Mouse (Mus musculus) MEL (cell line): ENCODE results near the gene Kpnb1. TPM values are rescaled to one million over a fixed set of nuclear protein-coding genes. Genes with fewer than 3 reads are reported as not detected.
A peak's percentile ranks its signal among the peaks of the same experiment; 100 is the strongest.

Experiments
- DNase-seq: peaks from one replicate; pipeline ENCODE4 v3.0.0; 2011; ENCODE audit warnings: low read depth, low spot score
- H3K27ac ChIP-seq: 2 replicates; pipeline ENCODE4 v1.5.1; 2012; ENCODE audit warnings: low read depth, mild to moderate bottlenecking, control low read depth, low read length, moderate library complexity; ENCODE audit not compliant: control insufficient read depth
- H3K27me3 ChIP-seq, 2 experiments: fragments of 150-350 bp in 1 of 2; sonication (generic) in 1 of 2; 2 replicates each; pipeline ENCODE4 v1.6.1; 2012; ENCODE audit warnings: low read length in 2 of 2, mild to moderate bottlenecking in 2 of 2, improper control_type of control experiment in 1 of 2, moderate library complexity in 1 of 2; ENCODE audit not compliant: insufficient read depth in 2 of 2, control insufficient read depth in 1 of 2
- H3K36me3 ChIP-seq, 2 experiments: 2 replicates each; pipeline ENCODE4 v1.6.1; 2012 to 2014; ENCODE audit warnings: low read length in 2 of 2, improper control_type of control experiment in 1 of 2, inconsistent platforms in 1 of 2, mild to moderate bottlenecking in 1 of 2; ENCODE audit not compliant: insufficient read depth in 2 of 2, control insufficient read depth in 1 of 2
- H3K4me1 ChIP-seq, 2 experiments: fragments of 150-350 bp in 1 of 2; sonication (generic) in 1 of 2; 2 replicates each; pipeline ENCODE4 v1.6.1; 2012; ENCODE audit warnings: low read length in 2 of 2, improper control_type of control experiment in 1 of 2, mild to moderate bottlenecking in 1 of 2; ENCODE audit not compliant: insufficient read depth in 2 of 2, control insufficient read depth in 1 of 2
- H3K4me3 ChIP-seq, 2 experiments: fragments of 150-350 bp in 1 of 2; sonication (generic) in 1 of 2; 2 replicates each; pipeline ENCODE4 v1.5.1; 2012; ENCODE audit warnings: low read depth in 2 of 2, low read length in 2 of 2, mild to moderate bottlenecking in 2 of 2, moderate library complexity in 2 of 2, control low read depth in 1 of 2, improper control_type of control experiment in 1 of 2; ENCODE audit not compliant: control insufficient read depth in 1 of 2, insufficient read depth in 1 of 2
- H3K79me2 ChIP-seq: 2 replicates; pipeline ENCODE4 v1.6.1; 2012; ENCODE audit warnings: mild to moderate bottlenecking, low read length, moderate library complexity; ENCODE audit not compliant: control insufficient read depth, poor library complexity, insufficient read depth
- H3K9ac ChIP-seq: 2 replicates; pipeline ENCODE4 v1.6.1; 2012; ENCODE audit warnings: low read depth, mild to moderate bottlenecking, control low read depth, low read length, moderate library complexity; ENCODE audit not compliant: control insufficient read depth, poor library complexity, severe bottlenecking
- H3K9me3 ChIP-seq: fragments of 150-350 bp; sonication (generic); replicated peaks from 2 replicates; pipeline ENCODE4 v1.6.1; 2012; ENCODE audit warnings: mild to moderate bottlenecking, low read length, improper control_type of control experiment, moderate library complexity; ENCODE audit not compliant: insufficient read depth
- ELF1 ChIP-seq: IDR thresholded peaks from 2 replicates; pipeline ENCODE4 v1.6.1; 2014; ENCODE audit warnings: low read depth, mild to moderate bottlenecking, inconsistent platforms, low read length, improper control_type of control experiment, moderate library complexity
- JUND ChIP-seq: IDR thresholded peaks from 2 replicates; pipeline ENCODE4 v1.6.1; 2011; ENCODE audit warnings: low read depth, mild to moderate bottlenecking, improper control_type of control experiment, low read length
- KAT2A ChIP-seq: conservative IDR thresholded peaks from 2 replicates; pipeline ENCODE4 v1.6.1; 2012; ENCODE audit warnings: low read depth, low read length, improper control_type of control experiment, inconsistent platforms
- MAFK ChIP-seq: IDR thresholded peaks from 2 replicates; pipeline ENCODE4 v1.6.1; 2011; ENCODE audit warnings: low read depth, mild to moderate bottlenecking, low read length, improper control_type of control experiment, borderline replicate concordance
- MAZ ChIP-seq: IDR thresholded peaks from 2 replicates; pipeline ENCODE4 v1.6.1; 2012; ENCODE audit warnings: low read depth, mild to moderate bottlenecking, inconsistent platforms, low read length, improper control_type of control experiment
- NRF1 ChIP-seq: IDR thresholded peaks from 2 replicates; pipeline ENCODE4 v1.6.1; 2014; ENCODE audit warnings: low read depth, mild to moderate bottlenecking, inconsistent platforms, low read length, improper control_type of control experiment, moderate library complexity; ENCODE audit not compliant: poor library complexity, insufficient read depth, severe bottlenecking
- POLR2A ChIP-seq, 2 experiments: IDR thresholded peaks; 2 replicates each; pipeline ENCODE4 v1.6.1; 2011 to 2012; ENCODE audit warnings: low read length in 2 of 2, mild to moderate bottlenecking in 2 of 2, control low read depth in 1 of 2, improper control_type of control experiment in 1 of 2, low read depth in 1 of 2, moderate library complexity in 1 of 2; ENCODE audit not compliant: control insufficient read depth in 1 of 2, insufficient read depth in 1 of 2, poor library complexity in 1 of 2
- RCOR1 ChIP-seq: IDR thresholded peaks from 2 replicates; pipeline ENCODE4 v1.6.1; 2012; ENCODE audit warnings: low read depth, mild to moderate bottlenecking, inconsistent platforms, low read length, improper control_type of control experiment
- SIN3A ChIP-seq: IDR thresholded peaks from 2 replicates; pipeline ENCODE4 v1.6.1; 2012; ENCODE audit warnings: low read length, improper control_type of control experiment, inconsistent platforms
- TAL1 ChIP-seq: IDR thresholded peaks from 2 replicates; pipeline ENCODE4 v1.6.1; 2012; ENCODE audit warnings: mild to moderate bottlenecking, inconsistent platforms, low read length, moderate library complexity, mixed read lengths
- TBP ChIP-seq: IDR thresholded peaks from 2 replicates; pipeline ENCODE4 v1.8.0; 2011; ENCODE audit warnings: low read depth, low read length, improper control_type of control experiment
- USF2 ChIP-seq, 2 experiments: IDR thresholded peaks; 2 replicates each; pipeline ENCODE4 v1.6.1; 2011 to 2012; ENCODE audit warnings: improper control_type of control experiment in 2 of 2, low read length in 2 of 2, borderline replicate concordance in 1 of 2, inconsistent platforms in 1 of 2, low read depth in 1 of 2, mild to moderate bottlenecking in 1 of 2; ENCODE audit not compliant: insufficient read depth in 1 of 2
- ZKSCAN1 ChIP-seq: IDR thresholded peaks from 2 replicates; pipeline ENCODE4 v1.6.1; 2012; ENCODE audit warnings: low read depth, mild to moderate bottlenecking, inconsistent platforms, low read length, improper control_type of control experiment, moderate library complexity
- ZNF384 ChIP-seq: IDR thresholded peaks from 2 replicates; pipeline ENCODE4 v1.6.1; 2012; ENCODE audit warnings: low read depth, mild to moderate bottlenecking, inconsistent platforms, low read length, improper control_type of control experiment
- polyA plus RNA-seq, 2 experiments: library from polyadenylated mRNA; stranded (reverse) in 1 of 2; unstranded in 1 of 2; fragments of >175 nt in 1 of 2; fragments of >200 nt in 1 of 2; gene quantifications; 2 replicates each; pipeline versions ENCODE4 v1.2.1 to v1.2.4; 2012; ENCODE audit warnings: low replicate concordance in 2 of 2, low read depth in 1 of 2; ENCODE audit not compliant: insufficient read length in 2 of 2, insufficient read depth in 1 of 2, missing spikeins in 1 of 2
- total RNA-seq: library from RNA; depleted of rRNA; stranded (reverse); fragments of 300-350 nt; gene quantifications from 2 replicates; pipeline ENCODE4 v1.2.3, GENCODE M21; 2012

Gene Kpnb1
- total and polyA plus RNA-seq, 3 experiments, result 237 to 463 (median 275) TPM

DNA sequence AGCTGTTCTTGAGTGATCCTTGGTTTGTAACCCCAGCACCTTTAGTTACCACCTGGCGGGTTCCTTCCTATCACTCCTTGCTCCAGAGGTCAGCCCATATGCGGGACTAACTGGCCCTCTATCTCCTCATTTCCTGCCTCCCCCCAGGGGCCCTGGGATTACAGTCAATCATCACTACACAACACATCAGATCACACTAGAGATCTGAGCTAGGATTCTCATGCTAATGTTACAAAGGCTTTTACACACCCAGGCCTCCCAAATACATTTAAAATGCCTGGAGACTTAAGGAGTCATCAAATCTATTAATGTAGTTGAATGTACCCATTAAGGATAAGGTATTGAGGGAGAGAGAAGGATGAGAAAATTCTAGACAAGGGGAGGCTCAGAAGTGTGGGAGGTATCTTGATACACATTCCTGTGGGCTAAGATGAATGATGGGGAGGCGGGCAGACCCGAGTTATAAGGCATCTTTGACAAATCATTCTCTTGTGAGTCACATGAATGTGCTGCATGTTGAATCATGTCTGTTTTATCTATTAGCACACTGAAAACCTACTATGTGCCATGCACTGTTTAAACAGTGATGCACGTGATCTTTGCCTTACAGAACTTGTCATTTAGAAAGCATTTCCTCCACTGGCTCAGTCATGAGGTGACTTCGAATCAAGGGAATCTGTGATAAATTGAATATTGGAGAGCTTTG is 4.4 kb upstream of the Kpnb1 start:
- Histone ChIP-seq H3K9ac (no peak overlapping the region), H3K9me3 (no peaks in the 10 kb centered on the region), H3K4me1 (peaks cover 0 to 6% of the 10 kb centered on the region in 2 experiments; a peak in 2 of 4 replicates), H3K4me3 (no peak overlapping the region), H3K27ac (no peak overlapping the region), H3K79me2 (peaks cover 14% of the 10 kb centered on the region), H3K27me3 (no peaks in the 10 kb centered on the region), H3K36me3 (peaks cover 0 to 11% of the 10 kb centered on the region in 2 experiments; a peak in 2 of 4 replicates)
- no peak for TF ChIP-seq KAT2A
- no peak for TF ChIP-seq MAZ
- peak; percentile 62; the same call in 1 of the 2 replicates for TF ChIP-seq ZKSCAN1
- DNase-seq, result no peak

GRCm38 (mm10) chr11:97190992-97191391 is 3.3 kb upstream of the Kpnb1 start:
- no peaks in the 10 kb centered on the region for H3K27me3 ChIP-seq
- H3K4me1 ChIP-seq, result peaks cover 4 to 6% of the 10 kb centered on the region in 2 experiments
- H3K9me3 ChIP-seq, result no peaks in the 10 kb centered on the region
- peaks cover 4 to 16% of the 10 kb centered on the region in 2 experiments; a peak in 3 of 4 replicates for H3K36me3 ChIP-seq
- H3K79me2 ChIP-seq, result peaks cover 23% of the 10 kb centered on the region
- H3K27ac ChIP-seq, result no peak overlapping the region
- H3K4me3 ChIP-seq, result no peak overlapping the region
- TF ChIP-seq ZKSCAN1 (no peak), POLR2A (IDR thresholded peaks at IDR 0.05; ENCODE audit: control insufficient read depth in 1 of 2, insufficient read depth in 1 of 2, low read depth in 1 of 2, low read length in 2 of 2, poor library complexity in 1 of 2) (peak in 1 of 2 experiments; percentile 40; a peak in 2 of 4 replicates), ZNF384 (no peak), SIN3A (no peak), MAFK (no peak), TBP (no peak), TAL1 (0 out of 2 replicates have a peak, but pooled peaks have one; percentile 14), ELF1 (no peak), NRF1 (no peak), RCOR1 (no peak), USF2 (IDR thresholded peaks at IDR 0.05; ENCODE audit: borderline replicate concordance in 1 of 2, insufficient read depth in 1 of 2, low read depth in 1 of 2, low read length in 2 of 2) (no peak), JUND (no peak)
- DNase-seq, result no peak
- H3K9ac ChIP-seq, result no peak overlapping the region
